Mouse (Mus musculus): ENCODE measurements around the gene Cabin1. TPM values are rescaled to one million over a fixed set of nuclear protein-coding genes. Genes with fewer than 3 reads are reported as not detected.

Gene Cabin1
- polyA plus RNA-seq, 1 experiment from 2014 or later, result 23.5 TPM

GRCm38 (mm10) chr10:75620818-75621217 lies 143.3 kb downstream of the Cabin1 start:
- H3K4me3 ChIP-seq (ENCODE audit: low read depth, low read length), result no peak overlapping the region
- H3K27me3 ChIP-seq (replicated peaks; ENCODE audit: control insufficient read depth, insufficient read depth, low read length), result no peaks in the 10 kb centered on the region
- no peak overlapping the region for H3K9ac ChIP-seq (ENCODE audit: low read depth, low read length)
- H3K4me2 ChIP-seq (ENCODE audit: low read depth, low read length), result no peak overlapping the region
- no peaks in the 10 kb centered on the region for H3K4me1 ChIP-seq (ENCODE audit: control insufficient read depth, insufficient read depth, low read length)
- no peaks in the 10 kb centered on the region for H3K36me3 ChIP-seq (ENCODE audit: control insufficient read depth, insufficient read depth, low read length)
- no peak overlapping the region for H3K27ac ChIP-seq (replicated peaks; ENCODE audit: low read depth, low read length)
- WGBS, result 46% methylated on average over 3 of the region's 3 CpGs
- H3K9me3 ChIP-seq (ENCODE audit: control insufficient read depth, low read length), result no peaks in the 10 kb centered on the region
- DNase-seq (ENCODE audit: low spot score) (no peak), ATAC-seq (ENCODE audit: low read depth) (no peak)

GRCm38 (mm10) chr10:75616044-75616443 lies 148.1 kb downstream of the Cabin1 start:
- Histone ChIP-seq H3K27me3 (replicated peaks; ENCODE audit: control insufficient read depth, insufficient read depth, low read length) (no peaks in the 10 kb centered on the region), H3K36me3 (ENCODE audit: control insufficient read depth, insufficient read depth, low read length) (no peaks in the 10 kb centered on the region), H3K27ac (replicated peaks; ENCODE audit: low read depth, low read length) (no peak overlapping the region), H3K4me1 (ENCODE audit: control insufficient read depth, insufficient read depth, low read length) (no peaks in the 10 kb centered on the region), H3K4me3 (ENCODE audit: low read depth, low read length) (no peak overlapping the region), H3K9ac (ENCODE audit: low read depth, low read length) (no peak overlapping the region), H3K4me2 (ENCODE audit: low read depth, low read length) (no peak overlapping the region), H3K9me3 (ENCODE audit: control insufficient read depth, low read length) (no peaks in the 10 kb centered on the region)
- WGBS, result 88% methylated on average over 4 of the region's 4 CpGs
- no peak for ATAC-seq (ENCODE audit: low read depth)
- DNase-seq (ENCODE audit: low spot score), result no peak

GRCm38 (mm10) chr10:75610486-75610885 lies 153.7 kb downstream of the Cabin1 start:
- Histone ChIP-seq H3K4me1 (ENCODE audit: control insufficient read depth, insufficient read depth, low read length) (no peaks in the 10 kb centered on the region), H3K27me3 (replicated peaks; ENCODE audit: control insufficient read depth, insufficient read depth, low read length) (no peaks in the 10 kb centered on the region), H3K4me3 (ENCODE audit: low read depth, low read length) (no peak overlapping the region), H3K27ac (replicated peaks; ENCODE audit: low read depth, low read length) (no peak overlapping the region), H3K9ac (ENCODE audit: low read depth, low read length) (no peak overlapping the region), H3K36me3 (ENCODE audit: control insufficient read depth, insufficient read depth, low read length) (no peaks in the 10 kb centered on the region), H3K9me3 (ENCODE audit: control insufficient read depth, low read length) (no peaks in the 10 kb centered on the region), H3K4me2 (ENCODE audit: low read depth, low read length) (no peak overlapping the region)
- 48% methylated on average over 7 of the region's 7 CpGs for WGBS
- no peak for DNase-seq (ENCODE audit: low spot score)
- ATAC-seq (ENCODE audit: low read depth), result no peak

- Histone ChIP-seq H3K27me3 (replicated peaks; ENCODE audit: control insufficient read depth, insufficient read depth, low read length) (no peaks in the 10 kb centered on the region), H3K36me3 (ENCODE audit: control insufficient read depth, insufficient read depth, low read length) (no peaks in the 10 kb centered on the region), H3K9ac (ENCODE audit: low read depth, low read length) (no peak overlapping the region), H3K4me3 (ENCODE audit: low read depth, low read length) (no peak overlapping the region), H3K27ac (replicated peaks; ENCODE audit: low read depth, low read length) (no peak overlapping the region), H3K4me1 (ENCODE audit: control insufficient read depth, insufficient read depth, low read length) (no peaks in the 10 kb centered on the region), H3K9me3 (ENCODE audit: control insufficient read depth, low read length) (no peaks in the 10 kb centered on the region), H3K4me2 (ENCODE audit: low read depth, low read length) (no peak overlapping the region)
- WGBS, result 94% methylated on average over 11 of the region's 11 CpGs
- DNase-seq (ENCODE audit: low spot score), result no peak
- no peak for ATAC-seq (ENCODE audit: low read depth)
Measured at GRCm38 (mm10) chr10:75608975-75609374, 155.2 kb downstream of the Cabin1 start.

GRCm38 (mm10) chr10:75607253-75607652 lies 156.9 kb downstream of the Cabin1 start:
- Histone ChIP-seq H3K4me3 (ENCODE audit: low read depth, low read length) (no peak overlapping the region), H3K27ac (replicated peaks; ENCODE audit: low read depth, low read length) (no peak overlapping the region), H3K27me3 (replicated peaks; ENCODE audit: control insufficient read depth, insufficient read depth, low read length) (no peaks in the 10 kb centered on the region), H3K9ac (ENCODE audit: low read depth, low read length) (no peak overlapping the region), H3K4me1 (ENCODE audit: control insufficient read depth, insufficient read depth, low read length) (no peaks in the 10 kb centered on the region), H3K9me3 (ENCODE audit: control insufficient read depth, low read length) (no peaks in the 10 kb centered on the region), H3K36me3 (ENCODE audit: control insufficient read depth, insufficient read depth, low read length) (no peaks in the 10 kb centered on the region), H3K4me2 (ENCODE audit: low read depth, low read length) (no peak overlapping the region)
- DNase-seq (ENCODE audit: low spot score), result no peak
- ATAC-seq (ENCODE audit: low read depth), result no peak
- WGBS, result 81% methylated on average over 4 of the region's 4 CpGs

GRCm38 (mm10) chr10:75605162-75605846 lies 158.8 kb downstream of the Cabin1 start:
- Histone ChIP-seq H3K4me1 (ENCODE audit: control insufficient read depth, insufficient read depth, low read length) (no peaks in the 10 kb centered on the region), H3K4me2 (ENCODE audit: low read depth, low read length) (no peak overlapping the region), H3K27me3 (replicated peaks; ENCODE audit: control insufficient read depth, insufficient read depth, low read length) (no peaks in the 10 kb centered on the region), H3K9me3 (ENCODE audit: control insufficient read depth, low read length) (no peaks in the 10 kb centered on the region), H3K27ac (replicated peaks; ENCODE audit: low read depth, low read length) (no peak overlapping the region), H3K9ac (ENCODE audit: low read depth, low read length) (no peak overlapping the region), H3K4me3 (ENCODE audit: low read depth, low read length) (no peak overlapping the region), H3K36me3 (ENCODE audit: control insufficient read depth, insufficient read depth, low read length) (no peaks in the 10 kb centered on the region)
- no peak for DNase-seq (ENCODE audit: low spot score)
- 43% methylated on average over 11 of the region's 11 CpGs for WGBS
- ATAC-seq (ENCODE audit: low read depth), result no peak

GRCm38 (mm10) chr10:75600189-75600730 lies 163.9 kb downstream of the Cabin1 start:
- 80% methylated on average over 7 of the region's 7 CpGs for WGBS
- ATAC-seq (ENCODE audit: low read depth) (no peak), DNase-seq (ENCODE audit: low spot score) (no peak)
- Histone ChIP-seq H3K27ac (replicated peaks; ENCODE audit: low read depth, low read length) (no peak overlapping the region), H3K4me3 (ENCODE audit: low read depth, low read length) (no peak overlapping the region), H3K9me3 (ENCODE audit: control insufficient read depth, low read length) (peaks cover 8% of the 10 kb centered on the region; the same call in 1 of the 2 replicates), H3K4me2 (ENCODE audit: low read depth, low read length) (no peak overlapping the region), H3K27me3 (replicated peaks; ENCODE audit: control insufficient read depth, insufficient read depth, low read length) (no peaks in the 10 kb centered on the region), H3K4me1 (ENCODE audit: control insufficient read depth, insufficient read depth, low read length) (no peaks in the 10 kb centered on the region), H3K36me3 (ENCODE audit: control insufficient read depth, insufficient read depth, low read length) (no peaks in the 10 kb centered on the region), H3K9ac (ENCODE audit: low read depth, low read length) (no peak overlapping the region)
